In genomic region chr12:84969656-84970427, GRCm38 (mm10) we compare ENCODE assay signal across 8 mouse cellular contexts. TPM values are rescaled to one million over a fixed set of nuclear protein-coding genes. Genes with fewer than 3 reads are reported as not detected.
DNase-seq lines count a peak whose midpoint lies in the region; ATAC-seq and TF ChIP-seq lines count a peak whose summit lies in the region.

No protein-coding gene starts in this region.

- peaks cover 3% of the 10 kb centered on the region; the same call in 1 of the 2 replicates for H3K36me3 ChIP-seq in hindbrain, embryonic 16.5 days (ENCODE audit: control insufficient read depth, insufficient read depth, low read length)
- peaks cover 15% of the 10 kb centered on the region for H3K36me3 ChIP-seq in midbrain, embryonic 14.5 days (ENCODE audit: control insufficient read depth, insufficient read depth, low read length)

- DNase-seq in layer of hippocampus, adult 2 months (ENCODE audit: low spot score in 2 of 2): no peak
- no peak for DNase-seq in layer of hippocampus, postnatal 10 days (ENCODE audit: low spot score in 2 of 2)
- DNase-seq in c-Kit-negative CD71-positive TER-119-positive erythroid progenitor cells, embryonic 14.5 days (ENCODE audit: low read depth, low spot score): peak; percentile 39
- DNase-seq in midbrain, embryonic 14.5 days: no peak
- DNase-seq in urinary bladder, postnatal 4 days (ENCODE audit: low spot score in 2 of 2): no peak
- no peak for DNase-seq in left cerebral cortex, postnatal 14 days (ENCODE audit: low spot score in 2 of 2)
- no peak for DNase-seq in right cerebral cortex, postnatal 14 days

- H3K27ac ChIP-seq in layer of hippocampus, adult 2 months: peak overlapping the region; percentile 90
- H3K27ac ChIP-seq in hindbrain, embryonic 16.5 days (ENCODE audit: low read depth, low read length): no peak overlapping the region
- no peak overlapping the region for H3K27ac ChIP-seq in midbrain, embryonic 14.5 days (replicated peaks; ENCODE audit: low read depth, low read length)

- intact Hi-C loops in left cerebral cortex, postnatal 14 days (cut with DNase I): loop anchor here (5.0 to 10.0 kb wide), 3 partner anchors 98 to 335 kb away; no protein-coding TSS in a partner anchor

- WGBS in hindbrain, embryonic 16.5 days: 27% methylated on average over 15 of the region's 15 CpGs
- WGBS in midbrain, embryonic 14.5 days: 33% methylated on average over 15 of the region's 15 CpGs

- peak overlapping the region; percentile 88 for H3K9ac ChIP-seq in hindbrain, embryonic 16.5 days (ENCODE audit: low read depth, low read length)
- H3K9ac ChIP-seq in midbrain, embryonic 14.5 days (replicated peaks; ENCODE audit: low read length): peak overlapping the region; percentile 85

- TF ChIP-seq CTCF in layer of hippocampus, adult 2 months (conservative IDR thresholded peaks at IDR 0.05): no peak

- peaks cover 19% of the 10 kb centered on the region for H3K4me1 ChIP-seq in hindbrain, embryonic 16.5 days (ENCODE audit: control insufficient read depth, insufficient read depth, low read depth, low read length)
- H3K4me1 ChIP-seq in midbrain, embryonic 14.5 days (ENCODE audit: control insufficient read depth, insufficient read depth, low read length): peaks cover 16% of the 10 kb centered on the region

- no peaks in the 10 kb centered on the region for H3K27me3 ChIP-seq in hindbrain, embryonic 16.5 days (replicated peaks; ENCODE audit: control insufficient read depth, insufficient read depth, low read length)
- no peaks in the 10 kb centered on the region for H3K27me3 ChIP-seq in midbrain, embryonic 14.5 days (ENCODE audit: control insufficient read depth, insufficient read depth, low read length)

- H3K9me3 ChIP-seq in hindbrain, embryonic 16.5 days (ENCODE audit: control insufficient read depth, low read length): no peaks in the 10 kb centered on the region
- H3K9me3 ChIP-seq in midbrain, embryonic 14.5 days (ENCODE audit: control insufficient read depth, low read length): no peaks in the 10 kb centered on the region

- no peak for ATAC-seq in hindbrain, embryonic 16.5 days
- ATAC-seq in midbrain, embryonic 14.5 days (ENCODE audit: low FRiP score, low TSS enrichment): no peak

- peak overlapping the region; percentile 96 for H3K4me2 ChIP-seq in hindbrain, embryonic 16.5 days (ENCODE audit: low read length)
- H3K4me2 ChIP-seq in midbrain, embryonic 14.5 days (ENCODE audit: low read length): peak overlapping the region; percentile 98

- H3K4me3 ChIP-seq in layer of hippocampus, adult 2 months: peak overlapping the region; percentile 93
- H3K4me3 ChIP-seq in hindbrain, embryonic 16.5 days (ENCODE audit: low read length): peak overlapping the region; percentile 89
- peak overlapping the region; percentile 81 for H3K4me3 ChIP-seq in midbrain, embryonic 14.5 days (replicated peaks; ENCODE audit: low read depth, low read length)

RNA-seq across cellular contexts. Expression of gene Fcf1, which starts 0.9 kb away (rescaled TPM):
- total RNA-seq in layer of hippocampus, adult 2 months (2021): 10 to 100 TPM; 33.8 to 34.7 TPM
- total RNA-seq in layer of hippocampus, postnatal 10 days (2021): 10 to 100 TPM; 33.8 to 34.9 TPM
- polyA plus RNA-seq in hindbrain, embryonic 16.5 days (2015; fragmentation: Nextera tagmentation; extraction: Ambion mirVana): 72.8 and 74.8 TPM in 2 replicates
- 95.9 and 105 TPM in 2 replicates for polyA plus RNA-seq in midbrain, embryonic 14.5 days (2014; fragmentation: Nextera tagmentation; extraction: Ambion mirVana)
- total RNA-seq in left cerebral cortex, postnatal 14 days (2021): 10 to 100 TPM; 24.0 to 25.1 TPM

RNA-seq across cellular contexts. Expression of gene Arel1, which starts 0.9 kb away (rescaled TPM):
- total RNA-seq in layer of hippocampus, adult 2 months (2021): 100 to 1,000 TPM; 108 to 115 TPM
- total RNA-seq in layer of hippocampus, postnatal 10 days (2021): 10 to 100 TPM; 79.5 to 91.8 TPM
- 29.3 and 36.0 TPM in 2 replicates for polyA plus RNA-seq in hindbrain, embryonic 16.5 days (2015; fragmentation: Nextera tagmentation; extraction: Ambion mirVana)
- 33.2 and 40.5 TPM in 2 replicates for polyA plus RNA-seq in midbrain, embryonic 14.5 days (2014; fragmentation: Nextera tagmentation; extraction: Ambion mirVana)
- total RNA-seq in left cerebral cortex, postnatal 14 days (2021): 100 to 1,000 TPM; 103 to 106 TPM

RNA-seq across cellular contexts. Expression of gene Ylpm1, which starts 26.3 kb away (rescaled TPM):
- total RNA-seq in layer of hippocampus, adult 2 months (2021): 100 to 1,000 TPM; 129 to 146 TPM
- 100 to 1,000 TPM; 120 to 131 TPM for total RNA-seq in layer of hippocampus, postnatal 10 days (2021)
- 28.7 and 29.7 TPM in 2 replicates for polyA plus RNA-seq in hindbrain, embryonic 16.5 days (2015; fragmentation: Nextera tagmentation; extraction: Ambion mirVana)
- polyA plus RNA-seq in midbrain, embryonic 14.5 days (2014; fragmentation: Nextera tagmentation; extraction: Ambion mirVana): 47.4 and 50.2 TPM in 2 replicates
- total RNA-seq in left cerebral cortex, postnatal 14 days (2021): 100 to 1,000 TPM; 116 to 118 TPM
